Mouse (Mus musculus) limb, embryonic 10.5 days (tissue): ENCODE measurements around the gene Batf3. TPM values are rescaled to one million over a fixed set of nuclear protein-coding genes. Genes with fewer than 3 reads are reported as not detected.
A peak's percentile ranks its signal among the peaks of the same experiment; 100 is the strongest.
"Not testable (repeated sequence)": the region's sequence is repeated elsewhere in the genome, so short reads cannot be mapped to it uniquely, and the experiment has no call there.

Experiments
- DNase-seq: peaks from one replicate; pipeline ENCODE4 v3.0.0-alpha.2; 2017; ENCODE audit warnings: low spot score
- H3K27ac ChIP-seq: fragments of 300-500 bp; sonication (generic); 2 replicates; pipeline ENCODE4 v1.5.1; 2016; ENCODE audit warnings: mild to moderate bottlenecking
- H3K27me3 ChIP-seq: fragments of 300-500 bp; sonication (generic); 2 replicates; pipeline ENCODE4 v1.6.1; 2016; ENCODE audit warnings: low read depth, mild to moderate bottlenecking; ENCODE audit not compliant: poor library complexity, severe bottlenecking
- H3K36me3 ChIP-seq: fragments of 300-500 bp; sonication (generic); 2 replicates; pipeline ENCODE4 v1.6.1; 2016; ENCODE audit warnings: mild to moderate bottlenecking, moderate library complexity
- H3K4me1 ChIP-seq: fragments of 300-500 bp; sonication (generic); 2 replicates; pipeline ENCODE4 v1.6.1; 2016
- H3K4me3 ChIP-seq: fragments of 300-500 bp; sonication (generic); 2 replicates; pipeline ENCODE4 v1.5.1; 2016; ENCODE audit warnings: mild to moderate bottlenecking, moderate library complexity
- H3K9me3 ChIP-seq: fragments of 300-500 bp; sonication (generic); replicated peaks from 2 replicates; pipeline ENCODE4 v1.6.1; 2016; ENCODE audit warnings: mild to moderate bottlenecking
- WGBS: fragments of 180-500 bp; shearing (Covaris S2); methylation state at CpG from one replicate; pipeline ENCODE4 v1.1.7; 2016; 5-methylcytosine and 5-hydroxymethylcytosine counted together
- polyA plus RNA-seq: library from polyadenylated mRNA; unstranded; fragments of >200 nt; fragmentation: Nextera tagmentation; extraction: Ambion mirVana; gene quantifications from 2 replicates; pipeline ENCODE4 v1.2.1, GENCODE M21; 2016

Batf3 gene
- polyA plus RNA-seq, 1 experiment from 2014 or later: 8.1 TPM

GRCm38 (mm10) chr1:191122744-191123143 lies 25.1 kb downstream of the Batf3 start:
- Histone ChIP-seq H3K36me3 (no peaks in the 10 kb centered on the region), H3K27me3 (peaks cover 18% of the 10 kb centered on the region), H3K9me3 (no peaks in the 10 kb centered on the region), H3K4me1 (peaks cover 6% of the 10 kb centered on the region; the same call in 1 of the 2 replicates), H3K27ac (no peak overlapping the region), H3K4me3 (no peak overlapping the region)
- DNase-seq: no peak
- 81% methylated on average over 3 of the region's 3 CpGs for WGBS

- no peak overlapping the region for H3K27ac ChIP-seq
- WGBS: 91% methylated on average over 2 of the region's 2 CpGs
- peaks cover 6% of the 10 kb centered on the region; the same call in 1 of the 2 replicates for H3K4me1 ChIP-seq
- no peak overlapping the region for H3K4me3 ChIP-seq
- H3K9me3 ChIP-seq: no peaks in the 10 kb centered on the region
- no peak for DNase-seq
- peaks cover 18% of the 10 kb centered on the region for H3K27me3 ChIP-seq
- H3K36me3 ChIP-seq: no peaks in the 10 kb centered on the region
Measured at GRCm38 (mm10) chr1:191123696-191124095, 26.0 kb downstream of the Batf3 start.

- 83% methylated on average over 4 of the region's 4 CpGs for WGBS
- H3K4me3 ChIP-seq: no peak overlapping the region
- H3K27me3 ChIP-seq: peaks cover 18% of the 10 kb centered on the region
- no peak for DNase-seq
- H3K4me1 ChIP-seq: peaks cover 6% of the 10 kb centered on the region; the same call in 1 of the 2 replicates
- H3K9me3 ChIP-seq: no peaks in the 10 kb centered on the region
- H3K27ac ChIP-seq: no peak overlapping the region
- H3K36me3 ChIP-seq: no peaks in the 10 kb centered on the region
Measured at GRCm38 (mm10) chr1:191124288-191124687, 26.6 kb downstream of the Batf3 start.

- Histone ChIP-seq H3K4me1 (peaks cover 6% of the 10 kb centered on the region; the same call in 1 of the 2 replicates), H3K27ac (0 out of 2 replicates have a peak overlapping the region, but pooled peaks have one; percentile 20)
Measured at GRCm38 (mm10) chr1:191125811-191126638, 28.4 kb downstream of the Batf3 start.

GRCm38 (mm10) chr1:191131692-191132091 lies 34.0 kb downstream of the Batf3 start:
- WGBS: 89% methylated on average over 2 of the region's 2 CpGs
- DNase-seq: no peak
- Histone ChIP-seq H3K4me1 (peaks cover 5% of the 10 kb centered on the region), H3K27ac (no peak overlapping the region), H3K9me3 (0 out of 2 replicates have a peak, but pooled peaks cover 4% of the 10 kb centered on the region), H3K4me3 (no peak overlapping the region), H3K36me3 (no peaks in the 10 kb centered on the region), H3K27me3 (no peaks in the 10 kb centered on the region)

More at GRCm38 (mm10) chr1:191125811-191126638, 28.4 kb downstream of the Batf3 start:
- peaks cover 18% of the 10 kb centered on the region for H3K27me3 ChIP-seq
- H3K9me3 ChIP-seq: 0 out of 2 replicates have a peak, but pooled peaks cover 4% of the 10 kb centered on the region
- DNase-seq: peak; percentile 86
- H3K4me3 ChIP-seq: peak overlapping the region; percentile 44
- WGBS: 15% methylated on average over 38 of the region's 38 CpGs
- no peaks in the 10 kb centered on the region for H3K36me3 ChIP-seq

- Histone ChIP-seq H3K27me3 (no peaks in the 10 kb centered on the region), H3K9me3 (0 out of 2 replicates have a peak, but pooled peaks cover 4% of the 10 kb centered on the region), H3K4me3 (no peak overlapping the region), H3K27ac (no peak overlapping the region), H3K36me3 (no peaks in the 10 kb centered on the region), H3K4me1 (peaks cover 5% of the 10 kb centered on the region)
- 81% methylated on average over 5 of the region's 5 CpGs for WGBS
- no peak for DNase-seq
Measured at GRCm38 (mm10) chr1:191132240-191132639, 34.6 kb downstream of the Batf3 start.

GRCm38 (mm10) chr1:191132934-191133333 lies 35.3 kb downstream of the Batf3 start:
- no peak overlapping the region for H3K27ac ChIP-seq

GRCm38 (mm10) chr1:191135406-191135805 lies 37.8 kb downstream of the Batf3 start:
- 47% methylated on average over 4 of the region's 4 CpGs for WGBS
- no peak overlapping the region for H3K4me3 ChIP-seq
- no peaks in the 10 kb centered on the region for H3K9me3 ChIP-seq
- H3K36me3 ChIP-seq: no peaks in the 10 kb centered on the region
- peaks cover 5% of the 10 kb centered on the region for H3K4me1 ChIP-seq
- H3K27ac ChIP-seq: no peak overlapping the region
- no peak for DNase-seq
- no peaks in the 10 kb centered on the region for H3K27me3 ChIP-seq

More at GRCm38 (mm10) chr1:191132934-191133333, 35.3 kb downstream of the Batf3 start:
- WGBS: 77% methylated on average over 5 of the region's 5 CpGs
- no peak for DNase-seq
- H3K36me3 ChIP-seq: no peaks in the 10 kb centered on the region
- H3K27me3 ChIP-seq: no peaks in the 10 kb centered on the region
- 0 out of 2 replicates have a peak, but pooled peaks cover 4% of the 10 kb centered on the region for H3K9me3 ChIP-seq
- H3K4me3 ChIP-seq: no peak overlapping the region
- H3K4me1 ChIP-seq: peaks cover 5% of the 10 kb centered on the region

- WGBS: 94% methylated on average over 4 of the region's 4 CpGs
- H3K9me3 ChIP-seq: no peaks in the 10 kb centered on the region
- DNase-seq: no peak
- H3K4me3 ChIP-seq: no peak overlapping the region
- H3K36me3 ChIP-seq: no peaks in the 10 kb centered on the region
- H3K4me1 ChIP-seq: peaks cover 5% of the 10 kb centered on the region
- no peaks in the 10 kb centered on the region for H3K27me3 ChIP-seq
- no peak overlapping the region for H3K27ac ChIP-seq
Measured at GRCm38 (mm10) chr1:191138436-191138835, 40.8 kb downstream of the Batf3 start.

GRCm38 (mm10) chr1:191138874-191139495 lies 41.3 kb downstream of the Batf3 start:
- Histone ChIP-seq H3K9me3 (no peaks in the 10 kb centered on the region), H3K27ac (no peak overlapping the region), H3K36me3 (no peaks in the 10 kb centered on the region), H3K4me3 (no peak overlapping the region), H3K4me1 (peaks cover 5% of the 10 kb centered on the region), H3K27me3 (no peaks in the 10 kb centered on the region)
- 73% methylated on average over 7 of the region's 7 CpGs for WGBS
- no peak for DNase-seq

GRCm38 (mm10) chr1:191140983-191141382 lies 43.3 kb downstream of the Batf3 start:
- Histone ChIP-seq H3K4me1 (peaks cover 4% of the 10 kb centered on the region), H3K4me3 (no peak overlapping the region), H3K9me3 (no peaks in the 10 kb centered on the region), H3K27ac (no peak overlapping the region), H3K27me3 (no peaks in the 10 kb centered on the region), H3K36me3 (no peaks in the 10 kb centered on the region)
- no peak for DNase-seq
- WGBS: 90% methylated on average over 8 of the region's 8 CpGs

GRCm38 (mm10) chr1:191149489-191149888 lies 51.8 kb downstream of the Batf3 start:
- DNase-seq, H3K4me3 ChIP-seq, H3K27ac ChIP-seq, H3K9me3 ChIP-seq, H3K27me3 ChIP-seq, H3K36me3 ChIP-seq: not testable (repeated sequence)
- H3K4me1 ChIP-seq: peaks cover 10% of the 10 kb centered on the region; the same call in 1 of the 2 replicates
- 87% methylated on average over 5 of the region's 5 CpGs for WGBS
